8 mouse cellular contexts compared by ENCODE assay signal in the genomic region with DNA sequence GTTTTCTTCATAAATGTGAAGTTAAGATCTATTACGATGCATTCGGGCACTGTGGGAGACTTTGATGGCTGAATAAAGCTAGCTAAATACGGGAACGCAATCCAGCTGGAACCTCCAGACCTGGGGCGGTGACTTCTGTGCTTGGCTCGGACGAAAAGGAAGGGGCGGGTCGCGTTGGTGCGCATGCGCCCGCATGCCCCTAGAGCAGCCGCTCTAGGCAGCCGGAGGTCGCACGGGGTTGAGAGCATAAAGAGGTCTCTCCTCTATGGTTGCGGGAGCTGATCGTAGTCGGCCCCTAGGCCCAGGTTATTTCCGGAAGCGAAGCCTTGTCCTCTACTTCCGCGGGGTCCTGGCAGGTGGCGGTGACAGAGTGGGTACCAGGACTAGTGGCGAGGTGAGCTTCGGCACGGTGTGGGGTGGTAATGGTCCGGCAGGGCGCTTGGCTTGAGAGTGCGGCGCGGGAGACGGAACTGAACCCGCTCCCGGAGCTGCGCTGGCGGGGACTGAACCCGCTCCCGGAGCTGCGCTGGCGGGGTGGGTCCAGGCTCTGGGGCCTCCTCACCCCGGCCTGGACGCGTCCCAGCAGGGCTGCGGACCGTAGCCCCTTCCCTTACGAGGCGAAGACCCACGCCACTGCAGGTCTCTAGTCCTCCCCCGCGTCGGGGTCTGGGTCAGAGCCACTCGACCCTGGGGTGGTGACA. TPM values are rescaled to one million over a fixed set of nuclear protein-coding genes. Genes with fewer than 3 reads are reported as not detected.
A peak's percentile ranks its signal among the peaks of the same experiment; 100 is the strongest.
DNase-seq lines count a peak whose midpoint lies in the region; ATAC-seq and TF ChIP-seq lines count a peak whose summit lies in the region.

A gene (plus strand): TSS at position 174 of the 701 bp plus-strand sequence.
A gene (plus strand): TSS at position 245 of the 701 bp plus-strand sequence.

- peak; percentile 94 for ATAC-seq in forebrain, postnatal 0 days
- peak; percentile 73 to 74 for ATAC-seq in hematopoietic stem cell, adult 5-6 weeks (replicated peaks in 1 of 2; ENCODE audit: insufficient read depth in 1 of 2, low FRiP score in 2 of 2, low TSS enrichment in 1 of 2, low read depth in 1 of 2, poor library complexity in 2 of 2, severe bottlenecking in 2 of 2)
- ATAC-seq in lung, embryonic 16.5 days (ENCODE audit: low read depth): peak; percentile 93

- WGBS in cerebellum, adult 2 months: under 1% methylated on average over 54 of the region's 54 CpGs
- 2% methylated on average over 50 of the region's 54 CpGs for WGBS in forebrain, postnatal 0 days
- under 1% methylated on average over 44 of the region's 54 CpGs for WGBS in lung, embryonic 16.5 days

- TF ChIP-seq CTCF in MEL (IDR thresholded peaks at IDR 0.05 in 2 of 3, conservative IDR thresholded peaks at IDR 0.05 in 1 of 3; ENCODE audit: control insufficient read depth in 1 of 3, insufficient read depth in 1 of 3, low read depth in 2 of 3, low read length in 3 of 3, poor library complexity in 1 of 3, severe bottlenecking in 1 of 3): no peak
- no peak for TF ChIP-seq CTCF in cerebellum, adult 2 months (IDR thresholded peaks at IDR 0.05; ENCODE audit: borderline replicate concordance, insufficient read depth, low read depth, low read length)
- peak; percentile 31 for TF ChIP-seq CTCF in forebrain, postnatal 0 days (IDR thresholded peaks at IDR 0.05; ENCODE audit: low read depth)

- no peak for TF ChIP-seq RAD21 in MEL (IDR thresholded peaks at IDR 0.05; ENCODE audit: low read depth, low read length)

- peaks cover 22% of the 10 kb centered on the region for H3K79me2 ChIP-seq in MEL (ENCODE audit: control insufficient read depth, insufficient read depth, low read length, poor library complexity)

- no peak for TF ChIP-seq EP300 in MEL (IDR thresholded peaks at IDR 0.05; ENCODE audit: low read depth in 1 of 2, low read length in 2 of 2)

- peak within 1 kb of the TSS; percentile 90 for H3K27ac ChIP-seq in MEL (ENCODE audit: control insufficient read depth, low read depth, low read length)
- peak within 1 kb of the TSS; percentile 62 for H3K27ac ChIP-seq in cerebellum, adult 2 months (ENCODE audit: insufficient read depth, low read length)
- H3K27ac ChIP-seq in forebrain, postnatal 0 days (ENCODE audit: low read depth, low read length): peak within 1 kb of the TSS; percentile 83
- H3K27ac ChIP-seq in lung, embryonic 16.5 days (ENCODE audit: low read length): peak within 1 kb of the TSS; percentile 87

- TF ChIP-seq POLR2A in MEL (IDR thresholded peaks at IDR 0.05; ENCODE audit: control insufficient read depth in 1 of 2, insufficient read depth in 1 of 2, low read depth in 1 of 2, low read length in 2 of 2, poor library complexity in 1 of 2): peak; percentile 48 to 93; a peak in 3 of 4 replicates
- TF ChIP-seq POLR2A in cerebellum, adult 2 months (IDR thresholded peaks at IDR 0.05; ENCODE audit: borderline replicate concordance, insufficient read depth, low read length): peak; percentile 93

- H3K36me3 ChIP-seq in MEL (ENCODE audit: control insufficient read depth in 1 of 2, insufficient read depth in 2 of 2, low read length in 2 of 2): peaks cover 0 to 22% of the 10 kb centered on the region in 2 experiments; a peak in 3 of 4 replicates
- peaks cover 3% of the 10 kb centered on the region; the same call in 1 of the 2 replicates for H3K36me3 ChIP-seq in forebrain, postnatal 0 days (ENCODE audit: insufficient read depth)
- peaks cover 4% of the 10 kb centered on the region; the same call in 1 of the 2 replicates for H3K36me3 ChIP-seq in lung, embryonic 16.5 days (ENCODE audit: control insufficient read depth, insufficient read depth, low read length)

- peak within 1 kb of the TSS; percentile 84 for H3K9ac ChIP-seq in MEL (ENCODE audit: control insufficient read depth, low read depth, low read length, poor library complexity, severe bottlenecking)
- H3K9ac ChIP-seq in forebrain, postnatal 0 days: peak within 1 kb of the TSS; percentile 91
- peak within 1 kb of the TSS; percentile 93 for H3K9ac ChIP-seq in lung, embryonic 16.5 days (ENCODE audit: low read length)

- DNase-seq in MEL (ENCODE audit: low read depth, low spot score): peak; percentile 98
- DNase-seq in cerebellum, adult 2 months: peak; percentile 89 to 93
- peak; percentile 96 for DNase-seq in forebrain, postnatal 0 days
- peak; percentile 63 for DNase-seq in layer of hippocampus, adult 9-10 months (ENCODE audit: low spot score)
- peak; percentile 66 for DNase-seq in ovary, postnatal 10 days (ENCODE audit: low spot score)
- DNase-seq in thymus, postnatal 10 days (ENCODE audit: low spot score in 2 of 2): peak; percentile 87 to 88

- no peaks in the 10 kb centered on the region for H3K27me3 ChIP-seq in MEL (ENCODE audit: control insufficient read depth in 1 of 2, insufficient read depth in 2 of 2, low read length in 2 of 2)
- no peaks in the 10 kb centered on the region for H3K27me3 ChIP-seq in cerebellum, adult 2 months (ENCODE audit: control insufficient read depth, insufficient read depth, low read length)
- no peaks in the 10 kb centered on the region for H3K27me3 ChIP-seq in forebrain, postnatal 0 days (ENCODE audit: insufficient read depth, low read length)
- no peaks in the 10 kb centered on the region for H3K27me3 ChIP-seq in lung, embryonic 16.5 days (ENCODE audit: control insufficient read depth, insufficient read depth, low read depth, low read length)

- no peaks in the 10 kb centered on the region for H3K9me3 ChIP-seq in MEL (replicated peaks; ENCODE audit: insufficient read depth, low read length)
- no peaks in the 10 kb centered on the region for H3K9me3 ChIP-seq in forebrain, postnatal 0 days (ENCODE audit: low read length)
- no peaks in the 10 kb centered on the region for H3K9me3 ChIP-seq in lung, embryonic 16.5 days (ENCODE audit: control insufficient read depth, low read length)

- peak within 1 kb of the TSS; percentile 77 to 84 for H3K4me3 ChIP-seq in MEL (ENCODE audit: control insufficient read depth in 1 of 2, insufficient read depth in 1 of 2, low read depth in 2 of 2, low read length in 2 of 2)
- peak within 1 kb of the TSS; percentile 70 for H3K4me3 ChIP-seq in cerebellum, adult 2 months (replicated peaks; ENCODE audit: insufficient read depth, low read depth, low read length)
- H3K4me3 ChIP-seq in forebrain, postnatal 0 days (ENCODE audit: low read depth, low read length): peak within 1 kb of the TSS; percentile 82
- H3K4me3 ChIP-seq in lung, embryonic 16.5 days (ENCODE audit: low read length): peak within 1 kb of the TSS; percentile 99

- peaks cover 3 to 20% of the 10 kb centered on the region in 2 experiments; a peak in 3 of 4 replicates for H3K4me1 ChIP-seq in MEL (ENCODE audit: control insufficient read depth in 1 of 2, insufficient read depth in 2 of 2, low read length in 2 of 2)
- H3K4me1 ChIP-seq in cerebellum, adult 2 months (ENCODE audit: control insufficient read depth, insufficient read depth, low read length): no peaks in the 10 kb centered on the region
- H3K4me1 ChIP-seq in forebrain, postnatal 0 days (ENCODE audit: insufficient read depth): 0 out of 2 replicates have a peak, but pooled peaks cover 8% of the 10 kb centered on the region
- H3K4me1 ChIP-seq in lung, embryonic 16.5 days (replicated peaks; ENCODE audit: control insufficient read depth, insufficient read depth, low read length): peaks cover 6% of the 10 kb centered on the region

- peak within 1 kb of the TSS; percentile 74 for H3K4me2 ChIP-seq in forebrain, postnatal 0 days (ENCODE audit: low read depth)
- peak within 1 kb of the TSS; percentile 79 for H3K4me2 ChIP-seq in lung, embryonic 16.5 days (ENCODE audit: low read depth, low read length)

TF ChIP-seq in MEL, 35 proteins besides CTCF, POLR2A, EP300 and RAD21 (continues in another document):
- no peak; the same call in 1 of the 2 replicates for TF ChIP-seq ETS1 (IDR thresholded peaks at IDR 0.05; ENCODE audit: low read depth, low read length)
- no peak for TF ChIP-seq JUND (IDR thresholded peaks at IDR 0.05; ENCODE audit: low read depth, low read length)
- TF ChIP-seq MXI1 (IDR thresholded peaks at IDR 0.05; ENCODE audit: low read depth, low read length): peak; percentile 71
- no peak for TF ChIP-seq CHD2 (IDR thresholded peaks at IDR 0.05; ENCODE audit: low read length)
- TF ChIP-seq E2F4 (IDR thresholded peaks at IDR 0.05; ENCODE audit: borderline replicate concordance, low read depth, low read length): no peak
- no peak for TF ChIP-seq SMC3 (IDR thresholded peaks at IDR 0.05; ENCODE audit: low read depth, low read length)
- 0 out of 2 replicates have a peak, but pooled peaks have one; percentile 23 for TF ChIP-seq ZNF384 (IDR thresholded peaks at IDR 0.05; ENCODE audit: low read depth, low read length)
- TF ChIP-seq RCOR1 (IDR thresholded peaks at IDR 0.05; ENCODE audit: low read depth, low read length): no peak
- TF ChIP-seq ZMIZ1 (IDR thresholded peaks at IDR 0.05; ENCODE audit: low read depth, low read length): peak; percentile 75
- TF ChIP-seq MAX (IDR thresholded peaks at IDR 0.05; ENCODE audit: low read length): peak; percentile 64
- TF ChIP-seq NRF1 (IDR thresholded peaks at IDR 0.05; ENCODE audit: insufficient read depth, low read depth, low read length, poor library complexity, severe bottlenecking): peak; percentile 96
- TF ChIP-seq ELF1 (IDR thresholded peaks at IDR 0.05; ENCODE audit: low read depth, low read length): peak; percentile 92
- no peak for TF ChIP-seq MAFK (IDR thresholded peaks at IDR 0.05; ENCODE audit: borderline replicate concordance, low read depth, low read length)
- TF ChIP-seq MAZ (IDR thresholded peaks at IDR 0.05; ENCODE audit: low read depth, low read length): no peak

RNA-seq across cellular contexts. Expression of the first gene that starts in this region (rescaled TPM):
- 17.2 and 20.6 TPM in 2 replicates for total RNA-seq in MEL (2012; rRNA removed)
- 10 to 100 TPM in 1 of 2 experiments, not detected in 1; 21.8 TPM for polyA plus RNA-seq in MEL (2012; ENCODE audit: insufficient read depth in 1 of 2, insufficient read length in 2 of 2, low read depth in 1 of 2, low replicate concordance in 2 of 2, missing spikeins in 1 of 2)
- polyA plus RNA-seq in cerebellum, adult 2 months (2012; rRNA removed): 45.1 and 45.3 TPM in 2 replicates
- 39.8 and 41.2 TPM in 2 replicates for total RNA-seq in forebrain, postnatal 0 days (2014; rRNA removed)
- 25.1 and 33.0 TPM in 2 replicates for polyA plus RNA-seq in forebrain, postnatal 0 days (2015; fragmentation: Nextera tagmentation; extraction: Ambion mirVana)
- total RNA-seq in hematopoietic stem cell, adult 5-6 weeks (2017): 69.7 and 83.0 TPM in 2 replicates
- polyA plus RNA-seq in lung, embryonic 16.5 days (2015; fragmentation: Nextera tagmentation; extraction: Ambion mirVana): 46.7 and 48.3 TPM in 2 replicates

RNA-seq across cellular contexts. Expression of the second gene that starts in this region (rescaled TPM):
- 9.1 and 10.8 TPM in 2 replicates for total RNA-seq in MEL (2012; rRNA removed)
- polyA plus RNA-seq in MEL (2012; ENCODE audit: insufficient read depth in 1 of 2, insufficient read length in 2 of 2, low read depth in 1 of 2, low replicate concordance in 2 of 2, missing spikeins in 1 of 2): 1 to 10 TPM in 1 of 2 experiments, not detected in 1; 8.8 TPM
- polyA plus RNA-seq in cerebellum, adult 2 months (2012; rRNA removed): 2.6 and 3.1 TPM in 2 replicates
- 5.6 and 7.7 TPM in 2 replicates for total RNA-seq in forebrain, postnatal 0 days (2014; rRNA removed)
- 3.5 and 3.6 TPM in 2 replicates for polyA plus RNA-seq in forebrain, postnatal 0 days (2015; fragmentation: Nextera tagmentation; extraction: Ambion mirVana)
- total RNA-seq in hematopoietic stem cell, adult 5-6 weeks (2017): 13.5 and 18.8 TPM in 2 replicates
- polyA plus RNA-seq in lung, embryonic 16.5 days (2015; fragmentation: Nextera tagmentation; extraction: Ambion mirVana): 4.3 and 5.4 TPM in 2 replicates

Comparison
In these comparisons a context has a peak if more than half of its experiments do, and no peak if none do; other contexts are left out.
1. Peak in every context shown above with its lines: DNase-seq, ATAC-seq, H3K4me3 ChIP-seq and H3K27ac ChIP-seq.